Mouse (Mus musculus): Measurements from ENCODE around the gene Ssh2. TPM values are rescaled to one million over a fixed set of nuclear protein-coding genes. Genes with fewer than 3 reads are reported as not detected.

The Ssh2 gene
- polyA plus RNA-seq, 1 experiment, result 11.1 TPM

DNA sequence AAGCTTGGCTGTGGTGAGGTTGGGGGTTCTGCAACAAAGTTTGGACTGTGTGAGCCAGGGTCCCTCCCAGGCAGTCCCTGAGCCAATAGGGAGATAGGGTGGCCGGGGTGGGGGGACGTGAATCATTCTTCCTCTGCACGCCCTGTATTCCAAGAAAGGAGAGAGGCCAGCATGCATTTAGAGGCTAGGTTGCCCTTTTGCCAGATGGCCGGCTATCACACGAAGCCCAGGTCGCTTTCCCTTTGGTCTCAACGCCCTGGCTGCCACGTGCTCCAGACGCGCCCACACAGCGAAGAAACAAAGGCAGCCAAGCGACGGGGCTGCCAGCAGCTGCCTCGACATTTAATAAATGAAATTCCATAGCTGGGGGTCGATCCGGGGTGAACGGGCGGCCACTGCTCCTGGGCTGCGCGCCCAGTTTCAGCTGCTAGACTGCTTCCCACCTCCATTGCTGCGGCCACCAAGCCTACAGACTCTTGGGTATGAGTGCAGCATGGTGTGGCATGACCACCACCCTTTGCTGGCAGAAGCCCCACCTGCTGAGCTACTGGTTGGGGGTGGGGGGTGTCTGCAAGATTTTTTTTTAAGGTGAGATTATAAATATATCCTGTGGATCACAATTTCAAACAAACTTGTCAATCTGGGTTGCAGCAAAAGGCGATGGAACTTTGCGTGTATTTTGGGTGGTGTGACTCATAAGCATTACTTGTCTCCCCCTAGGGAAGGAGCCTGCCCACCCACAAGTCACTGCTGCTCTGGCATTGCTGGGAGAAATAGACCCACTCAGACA is 275.6 kb downstream of the Ssh2 start:
- no peak for DNase-seq (ENCODE audit: low read depth)

GRCm38 (mm10) chr11:77492311-77492871 is 276.3 kb downstream of the Ssh2 start:
- DNase-seq (ENCODE audit: low read depth), result no peak

DNA sequence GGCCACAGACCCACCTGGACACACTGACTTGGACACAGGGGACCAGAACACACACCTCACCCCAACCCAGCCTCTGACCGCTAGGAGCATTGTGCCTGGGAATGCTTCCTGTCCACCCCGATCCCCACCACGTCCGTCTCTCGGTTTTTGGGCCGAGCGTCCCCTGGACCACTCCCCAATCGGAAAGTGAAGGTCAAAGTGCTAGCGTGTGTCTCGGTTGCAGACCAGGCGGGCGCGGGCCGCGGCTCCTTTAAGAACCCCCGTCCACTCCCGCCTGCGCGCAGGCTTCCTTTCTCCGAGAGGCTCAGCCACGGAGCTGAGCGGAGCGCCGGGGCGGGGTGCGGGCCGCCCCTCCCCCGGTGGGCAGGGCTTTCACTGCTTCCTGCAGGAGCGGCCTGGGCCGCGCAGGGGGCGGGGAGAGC is 276.8 kb downstream of the Ssh2 start:
- DNase-seq (ENCODE audit: low read depth), result no peak

DNA sequence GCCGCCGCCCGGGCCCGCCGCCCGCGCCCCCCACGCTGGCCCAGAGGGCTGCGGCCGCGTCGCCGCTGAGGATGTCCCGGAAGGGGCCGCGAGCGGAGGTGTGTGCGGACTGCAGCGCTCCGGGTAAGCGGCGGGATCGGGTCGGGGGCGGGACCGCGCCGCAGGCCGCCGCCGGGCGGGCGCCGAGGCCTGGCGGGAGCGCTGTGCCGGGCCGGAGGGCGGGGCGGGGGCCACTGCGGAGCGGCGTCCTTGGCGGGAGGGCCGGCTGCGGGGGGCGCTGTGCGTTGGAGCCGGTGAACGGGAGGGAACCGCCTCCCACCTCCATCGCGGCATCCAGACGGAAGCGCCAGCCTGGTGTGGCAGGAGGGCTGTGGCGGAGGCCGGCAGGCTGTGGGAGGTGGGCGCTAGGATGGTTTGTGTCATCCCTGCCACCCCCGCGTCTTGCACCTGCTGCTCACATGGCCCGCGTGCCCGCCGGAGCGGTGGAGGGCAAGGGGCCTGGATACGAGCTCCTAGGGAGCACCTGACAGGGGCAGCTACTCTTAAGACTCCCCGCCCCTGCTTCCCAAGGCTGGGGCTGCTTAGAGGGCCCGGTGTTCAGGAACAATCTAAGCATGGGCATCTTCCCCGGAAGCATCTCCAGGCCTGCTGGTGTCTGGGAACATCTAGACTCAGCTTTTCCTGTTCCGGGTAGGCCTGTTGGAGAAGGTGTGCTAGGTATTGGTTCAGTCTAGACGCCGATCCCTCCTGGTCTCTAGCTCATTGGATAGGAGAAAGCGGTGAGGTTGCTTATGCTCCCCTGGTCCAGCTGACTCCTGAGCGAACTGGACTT is 277.6 kb downstream of the Ssh2 start, which contains the start of gene Git1:
TSS of gene Git1 (plus strand) at position 51 of the 832 bp plus-strand sequence.
- DNase-seq (ENCODE audit: low read depth), result no peak

- DNase-seq (ENCODE audit: low read depth), result no peak
These were observed 278.2 kb downstream of the Ssh2 start for GRCm38 (mm10) chr11:77494344-77494676.

- DNase-seq (ENCODE audit: low read depth), result no peak
These were observed 278.7 kb downstream of the Ssh2 start for GRCm38 (mm10) chr11:77494782-77495181.

DNA sequence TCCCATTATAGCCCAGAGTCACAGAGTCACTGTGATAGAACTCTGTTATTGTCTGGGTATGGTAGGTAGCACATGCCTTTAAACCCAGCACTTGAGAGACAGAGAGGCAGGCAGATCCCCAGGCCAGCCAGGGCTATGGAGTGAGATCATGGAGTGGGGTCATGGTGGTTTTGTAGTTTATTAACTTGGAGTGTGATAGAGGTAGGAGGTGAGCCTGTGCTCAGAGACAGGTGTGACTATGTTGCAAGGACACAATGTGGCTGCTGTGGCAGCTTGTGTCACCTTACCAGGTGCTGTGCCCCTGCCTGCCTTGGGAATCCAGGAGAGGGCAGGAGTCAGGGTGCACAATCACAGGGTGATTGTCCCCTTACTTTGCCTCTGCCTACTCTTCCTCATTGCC is 279.4 kb downstream of the Ssh2 start:
- DNase-seq (ENCODE audit: low read depth), result no peak

DNA sequence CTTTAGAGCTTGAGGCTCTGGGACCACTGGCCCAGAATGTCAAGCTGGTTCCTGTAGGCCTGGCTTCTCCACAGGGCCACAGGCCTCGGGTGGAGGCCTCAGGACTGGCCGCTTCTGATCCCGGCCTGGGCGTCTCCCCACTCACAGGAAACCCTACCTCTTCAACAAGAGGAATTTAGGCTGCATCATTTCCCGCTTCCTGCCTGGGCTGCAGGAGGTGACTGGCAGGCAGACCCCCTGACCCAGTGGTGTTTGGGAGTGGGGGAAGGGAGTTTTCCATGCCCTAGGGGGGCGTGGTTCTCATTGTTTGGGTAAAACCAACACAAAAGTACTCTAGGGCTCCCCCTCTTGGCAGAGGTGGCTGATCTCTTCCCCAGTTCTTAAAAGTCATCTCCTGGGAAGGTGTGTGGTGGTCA is 281.3 kb downstream of the Ssh2 start:
- DNase-seq (ENCODE audit: low read depth), result no peak

GRCm38 (mm10) chr11:77497851-77498250 is 281.8 kb downstream of the Ssh2 start:
- DNase-seq (ENCODE audit: low read depth), result no peak

GRCm38 (mm10) chr11:77498261-77499139 is 282.4 kb downstream of the Ssh2 start:
- DNase-seq (ENCODE audit: low read depth), result no peak

GRCm38 (mm10) chr11:77499354-77499753 is 283.3 kb downstream of the Ssh2 start:
- no peak for DNase-seq (ENCODE audit: low read depth)

DNA sequence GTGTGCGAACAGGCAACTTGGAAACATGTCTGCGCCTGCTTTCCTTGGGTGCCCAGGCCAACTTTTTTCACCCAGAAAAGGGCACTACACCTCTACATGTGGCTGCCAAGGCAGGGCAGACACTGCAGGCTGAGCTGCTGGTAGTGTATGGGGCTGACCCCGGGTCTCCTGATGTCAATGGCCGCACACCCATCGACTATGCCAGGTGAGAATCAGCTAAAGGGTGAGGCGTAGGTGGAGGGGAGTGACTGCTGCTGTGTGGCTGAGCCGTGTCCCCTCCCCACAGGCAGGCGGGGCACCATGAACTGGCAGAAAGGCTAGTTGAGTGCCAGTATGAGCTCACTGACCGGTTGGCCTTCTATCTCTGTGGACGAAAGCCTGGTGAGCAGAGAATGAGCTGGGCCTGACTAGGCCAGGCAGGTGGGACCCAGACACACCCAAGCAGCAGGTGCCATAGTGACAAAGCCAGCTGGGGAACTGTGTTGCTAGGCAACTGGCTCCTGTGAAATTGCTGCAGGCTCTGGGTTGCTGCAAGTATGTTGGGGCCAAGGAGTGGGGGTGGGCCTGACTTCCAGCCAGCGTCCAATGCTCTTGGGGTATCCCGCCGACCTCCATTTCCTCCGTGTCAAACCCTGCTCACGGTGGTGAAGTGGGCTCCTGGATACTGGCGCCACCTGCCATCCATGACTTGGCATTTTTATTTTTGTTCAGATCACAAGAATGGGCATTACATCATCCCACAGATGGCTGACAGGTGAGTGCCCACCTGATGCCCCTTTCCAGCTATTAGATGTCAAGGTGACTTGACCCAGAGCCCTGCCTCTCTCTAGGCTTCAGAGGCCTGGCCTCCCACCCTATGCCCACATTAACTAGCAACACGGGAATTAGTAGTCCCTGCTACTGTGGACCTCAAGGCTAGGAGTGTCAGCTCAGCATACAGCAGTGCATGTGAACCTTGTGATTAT is 284.6 kb downstream of the Ssh2 start:
- DNase-seq (ENCODE audit: low read depth), result no peak

DNA sequence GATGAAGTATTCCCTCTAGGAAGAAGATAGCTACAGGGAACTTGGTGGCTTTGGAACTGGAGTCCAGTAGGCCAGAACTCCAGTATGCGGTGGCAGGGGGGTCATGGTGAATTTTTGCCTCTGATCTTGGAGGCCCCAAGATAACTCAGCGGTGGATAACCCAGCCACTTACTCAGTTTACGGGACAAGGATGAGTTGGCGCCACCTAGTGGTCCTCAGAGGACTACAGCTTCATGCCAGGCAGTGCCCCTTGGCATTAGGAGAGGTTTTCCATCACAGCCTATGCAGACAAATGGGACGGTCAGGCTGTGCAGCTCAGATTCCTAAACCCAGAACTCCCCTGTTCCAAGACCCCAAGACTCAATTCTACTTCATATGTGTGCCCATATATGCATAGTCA is 285.3 kb downstream of the Ssh2 start:
- DNase-seq (ENCODE audit: low read depth), result no peak

DNA sequence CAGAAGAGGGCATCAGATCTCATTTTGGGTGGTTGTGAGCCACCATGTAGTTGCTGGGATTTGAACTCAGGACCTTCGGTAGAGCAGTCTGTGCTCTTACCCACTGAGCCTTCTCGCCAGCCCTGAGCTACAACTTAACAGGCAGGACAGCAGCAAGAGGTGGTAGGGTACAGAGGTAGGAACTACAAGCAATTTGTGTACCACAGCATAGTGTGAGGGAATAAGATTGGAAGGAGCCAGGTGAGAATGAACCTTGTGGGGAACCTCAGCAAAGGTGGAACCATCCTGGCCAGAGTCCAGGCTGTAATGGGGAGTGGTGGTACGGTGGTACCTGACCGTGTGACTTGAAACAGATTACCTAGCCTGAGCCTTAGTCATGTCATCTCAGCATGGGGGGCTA is 285.9 kb downstream of the Ssh2 start:
- no peak for DNase-seq (ENCODE audit: low read depth)

DNA sequence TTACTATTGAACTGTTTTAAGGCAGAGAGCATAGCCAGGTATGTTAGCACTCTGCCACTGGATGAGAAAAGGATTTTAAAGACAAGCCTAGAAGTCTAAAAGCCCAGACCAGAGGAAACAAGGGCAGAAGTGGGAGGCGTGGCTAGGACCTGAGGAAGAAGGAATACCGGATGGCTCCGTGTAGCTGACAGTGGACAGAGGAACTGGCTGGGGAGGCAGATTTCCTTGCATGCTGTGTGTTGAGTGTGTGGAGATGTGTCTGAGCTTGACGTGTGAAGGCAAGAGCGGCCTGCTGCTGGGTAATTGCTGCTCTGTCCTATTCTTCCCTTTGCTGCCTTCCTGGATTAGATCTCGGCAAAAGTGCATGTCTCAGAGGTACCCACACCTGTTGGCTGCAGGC is 286.4 kb downstream of the Ssh2 start:
- DNase-seq (ENCODE audit: low read depth), result no peak

DNA sequence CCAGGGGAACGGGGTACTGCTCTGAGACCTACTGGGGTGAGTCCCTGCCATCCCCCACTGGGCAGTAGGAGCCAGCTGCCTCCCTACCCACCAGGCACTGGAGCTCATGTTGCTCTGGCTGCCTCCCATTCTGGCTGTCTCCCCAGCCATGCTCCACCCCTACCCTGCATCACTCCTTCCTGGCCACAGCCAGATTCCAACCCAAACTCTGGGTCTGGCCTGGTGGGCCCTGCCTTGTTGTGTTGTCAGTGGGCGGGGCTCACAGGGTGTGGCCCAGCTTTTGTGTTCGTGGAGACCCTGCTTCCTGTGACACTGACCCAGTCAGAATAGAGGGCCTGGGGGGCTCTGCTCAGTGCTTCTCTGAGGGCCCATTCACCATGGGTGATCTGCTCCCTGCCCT is 287.4 kb downstream of the Ssh2 start:
- no peak for DNase-seq (ENCODE audit: low read depth)

DNA sequence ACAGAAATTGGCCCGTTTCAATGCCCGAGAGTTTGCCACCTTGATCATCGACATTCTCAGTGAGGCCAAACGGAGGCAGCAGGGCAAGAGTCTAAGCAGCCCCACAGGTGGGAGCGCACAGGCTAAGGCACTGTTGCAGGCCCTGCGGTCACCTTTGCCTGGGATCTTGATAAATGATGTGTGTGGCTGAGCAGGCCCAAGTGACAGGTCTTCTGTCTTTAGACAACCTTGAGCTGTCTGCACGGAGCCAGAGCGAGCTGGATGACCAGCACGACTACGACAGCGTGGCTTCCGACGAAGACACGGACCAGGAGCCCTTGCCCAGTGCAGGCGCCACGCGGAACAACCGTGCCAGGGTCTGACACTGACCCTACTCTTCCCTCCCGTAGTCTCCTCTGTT is 288.3 kb downstream of the Ssh2 start:
- no peak for DNase-seq (ENCODE audit: low read depth)

- no peak for DNase-seq (ENCODE audit: low read depth)
These were observed 289.3 kb downstream of the Ssh2 start for GRCm38 (mm10) chr11:77505291-77505980.

DNA sequence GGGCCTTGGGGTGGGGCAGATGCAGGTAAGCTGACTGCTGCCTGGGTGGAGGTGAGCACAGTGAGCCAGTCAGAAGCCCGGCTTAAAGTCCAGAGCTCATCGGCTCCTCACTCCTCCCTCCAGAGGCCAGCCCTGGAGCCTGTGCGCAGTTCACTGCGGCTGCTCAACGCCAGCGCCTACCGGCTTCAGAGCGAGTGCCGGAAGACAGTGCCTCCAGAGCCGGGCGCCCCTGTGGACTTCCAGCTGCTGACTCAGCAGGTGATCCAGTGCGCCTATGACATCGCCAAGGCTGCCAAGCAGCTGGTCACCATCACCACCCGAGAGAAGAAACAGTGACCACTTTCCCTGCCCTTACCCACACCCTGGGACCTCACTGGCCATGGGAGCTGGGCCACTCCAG is 290.2 kb downstream of the Ssh2 start:
- no peak for DNase-seq (ENCODE audit: low read depth)

- no peak for DNase-seq (ENCODE audit: low read depth)
These were observed 290.9 kb downstream of the Ssh2 start for GRCm38 (mm10) chr11:77506941-77507340.

Data from gonadal fat pad, adult 2 months (tissue).